Mouse (Mus musculus) lung, adult 2 months (tissue): ENCODE results near the gene Susd5.

Experiments
- CTCF ChIP-seq: fragments of 200-500 bp; IDR thresholded peaks from 2 replicates; pipeline ENCODE4 v1.5.1; 2011; ENCODE audit warnings: mild to moderate bottlenecking, low read length, control low read depth; ENCODE audit not compliant: insufficient read depth
- POLR2A ChIP-seq: fragments of 200-500 bp; IDR thresholded peaks from 2 replicates; pipeline ENCODE4 v1.6.1; 2011; ENCODE audit warnings: low read depth, mild to moderate bottlenecking, control low read depth, low read length, borderline replicate concordance; ENCODE audit errors: extremely low read depth

DNA sequence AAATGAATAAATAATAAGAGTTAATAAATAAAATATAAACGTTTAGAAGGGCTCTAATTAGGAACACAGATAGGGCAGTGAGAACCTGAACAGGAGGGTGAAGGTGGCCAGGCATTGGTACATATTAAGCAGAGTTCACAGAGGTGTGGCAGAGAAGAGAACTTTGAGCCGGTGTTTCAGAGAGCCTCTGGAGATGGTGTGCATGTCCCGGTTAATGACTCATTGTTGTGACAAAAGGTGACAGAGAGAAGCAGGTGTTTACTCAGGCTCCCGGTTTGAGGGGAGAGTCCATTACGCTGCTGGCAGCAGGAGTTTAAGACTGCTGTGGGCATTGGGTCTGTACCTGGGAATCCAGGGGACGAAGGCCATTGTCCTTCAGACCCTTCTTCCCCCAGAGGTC, 12.4 kb downstream of the Susd5 start:
- TF ChIP-seq CTCF (no peak), POLR2A (no peak)
